3 mouse cellular contexts compared by ENCODE assay signal in the genomic region with DNA sequence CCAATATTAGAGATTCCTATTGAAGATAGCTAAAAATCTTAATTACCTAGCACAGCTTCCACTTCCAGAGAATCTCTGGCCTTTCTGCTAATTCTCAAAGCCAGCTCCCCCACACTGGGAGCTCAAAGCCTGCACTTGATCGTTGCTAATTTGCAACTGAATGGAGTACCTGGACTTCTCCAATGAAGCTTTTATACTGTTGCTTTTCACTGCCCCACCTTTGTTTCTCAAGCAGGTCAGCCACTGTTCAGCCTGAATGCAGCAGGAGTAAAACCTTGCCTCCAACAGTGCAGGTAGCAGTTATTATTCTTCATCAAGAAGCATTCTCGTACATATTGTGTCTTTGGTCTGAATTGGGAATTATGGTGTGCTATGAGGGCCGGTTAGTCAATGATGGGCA.
DNase-seq lines count a peak whose midpoint lies in the region.

No protein-coding gene starts in this region.

- DNase-seq in ES-CJ7 (ENCODE audit: low read depth, low spot score) (peak; percentile 40), R1 (ENCODE audit: low read depth, low spot score) (peak; percentile 66), ZHBTc4 (ENCODE audit: low read depth, low spot score) (peak; percentile 72)
